Mouse (Mus musculus) intestine, embryonic 15.5 days (tissue): ENCODE results near the gene Fgfr4. TPM values are rescaled to one million over a fixed set of nuclear protein-coding genes. Genes with fewer than 3 reads are reported as not detected.
"Not testable (repeated sequence)": the region's sequence is repeated elsewhere in the genome, so short reads cannot be mapped to it uniquely, and the experiment has no call there.

ENCODE experiments used
- ATAC-seq: fragments of 200-750 bp; cut with Nextera tagmentation; 2 replicates; pipeline ENCODE4 v1.8.0; 2017; ENCODE audit warnings: moderate TSS enrichment, moderate library complexity
- H3K27ac ChIP-seq: fragments of 300-500 bp; sonication (generic); 2 replicates; pipeline ENCODE4 v1.5.1; 2015; ENCODE audit warnings: mild to moderate bottlenecking, inconsistent platforms
- H3K27me3 ChIP-seq: fragments of 300-500 bp; sonication (generic); replicated peaks from 2 replicates; pipeline ENCODE4 v1.6.1; 2015; ENCODE audit warnings: inconsistent platforms
- H3K36me3 ChIP-seq: fragments of 300-500 bp; sonication (generic); 2 replicates; pipeline ENCODE4 v1.6.1; 2015; ENCODE audit warnings: inconsistent platforms
- H3K4me1 ChIP-seq: fragments of 300-500 bp; sonication (generic); replicated peaks from 2 replicates; pipeline ENCODE4 v1.6.1; 2015; ENCODE audit warnings: inconsistent platforms
- H3K4me2 ChIP-seq: fragments of 300-500 bp; sonication (generic); replicated peaks from 2 replicates; pipeline ENCODE4 v1.6.1; 2015; ENCODE audit warnings: mild to moderate bottlenecking, inconsistent platforms
- H3K4me3 ChIP-seq: fragments of 300-500 bp; sonication (generic); replicated peaks from 2 replicates; pipeline ENCODE4 v1.5.1; 2015; ENCODE audit warnings: inconsistent platforms
- H3K9ac ChIP-seq: fragments of 300-500 bp; sonication (generic); 2 replicates; pipeline ENCODE4 v1.6.1; 2015; ENCODE audit warnings: inconsistent platforms
- H3K9me3 ChIP-seq: fragments of 300-500 bp; sonication (generic); 2 replicates; pipeline ENCODE4 v1.6.1; 2016; ENCODE audit warnings: inconsistent platforms
- WGBS: fragments of 180-500 bp; shearing (Covaris S2); methylation state at CpG from one replicate; pipeline ENCODE4 v1.1.7; 2015; 5-methylcytosine and 5-hydroxymethylcytosine counted together
- polyA plus RNA-seq: library from polyadenylated mRNA; unstranded; fragments of >200 nt; fragmentation: Nextera tagmentation; extraction: Ambion mirVana; gene quantifications from 2 replicates; pipeline ENCODE4 v1.2.1, GENCODE M21; 2015

Gene Fgfr4
- polyA plus RNA-seq, 1 experiment from 2014 or later: 14.2 TPM

DNA sequence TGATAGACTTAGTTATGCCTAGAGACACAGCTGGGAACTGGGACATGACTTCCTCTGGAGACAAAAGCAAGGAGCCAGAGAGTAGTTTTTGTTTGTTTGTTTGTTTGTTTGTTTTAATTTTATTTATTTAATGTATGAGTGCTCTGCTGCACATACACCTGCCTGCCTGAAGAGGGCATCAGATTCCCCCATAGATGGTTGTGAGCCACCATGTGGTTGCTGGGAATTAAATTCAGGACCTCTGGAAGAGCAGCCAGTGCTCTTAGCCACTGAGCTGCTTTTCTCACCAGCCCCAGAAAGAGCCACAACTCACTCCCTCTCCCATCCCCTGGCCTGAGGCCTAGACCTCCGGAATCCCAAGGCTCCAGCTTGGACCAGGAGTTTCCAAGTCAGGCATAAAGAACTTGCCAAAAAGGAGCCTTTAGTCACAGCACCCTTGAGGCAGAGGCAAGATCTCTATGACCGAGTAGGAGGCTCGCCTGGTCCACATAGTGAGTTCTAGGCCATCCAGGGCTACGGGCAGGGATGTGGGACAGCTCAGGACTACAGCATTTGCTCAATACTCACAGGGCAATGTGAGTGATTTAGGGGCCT, 25.6 kb downstream of the Fgfr4 start:
- Histone ChIP-seq H3K4me3 (no peak overlapping the region), H3K36me3 (no peaks in the 10 kb centered on the region), H3K27ac (no peak overlapping the region), H3K4me2 (no peak overlapping the region), H3K9ac (no peak overlapping the region), H3K4me1 (no peaks in the 10 kb centered on the region), H3K9me3 (no peaks in the 10 kb centered on the region), H3K27me3 (no peaks in the 10 kb centered on the region)
- WGBS: 58% methylated on average over 4 of the region's 4 CpGs
- ATAC-seq: no peak

DNA sequence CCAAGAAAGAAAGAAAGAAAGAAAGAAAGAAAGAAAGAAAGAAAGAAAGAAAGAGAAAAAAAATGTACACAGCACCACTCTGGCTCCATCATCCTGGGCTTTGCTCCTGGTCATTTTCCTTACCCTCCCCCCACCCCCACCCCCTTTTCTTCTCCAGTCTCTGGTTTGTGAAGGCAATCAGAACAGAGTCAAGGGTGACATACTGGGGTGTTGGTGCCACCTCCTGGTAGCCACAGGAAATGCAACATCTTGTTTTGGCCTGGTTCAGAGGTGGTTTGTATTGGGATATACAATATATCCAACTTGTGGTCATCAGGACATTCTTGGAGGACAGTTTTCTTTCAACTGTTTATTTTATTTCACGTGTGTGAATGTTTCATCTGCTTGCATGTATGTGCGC, 26.1 kb downstream of the Fgfr4 start:
- 36% methylated on average over 2 of the region's 2 CpGs for WGBS
- peak; percentile 22; the same call in 1 of the 2 replicates for ATAC-seq

DNA sequence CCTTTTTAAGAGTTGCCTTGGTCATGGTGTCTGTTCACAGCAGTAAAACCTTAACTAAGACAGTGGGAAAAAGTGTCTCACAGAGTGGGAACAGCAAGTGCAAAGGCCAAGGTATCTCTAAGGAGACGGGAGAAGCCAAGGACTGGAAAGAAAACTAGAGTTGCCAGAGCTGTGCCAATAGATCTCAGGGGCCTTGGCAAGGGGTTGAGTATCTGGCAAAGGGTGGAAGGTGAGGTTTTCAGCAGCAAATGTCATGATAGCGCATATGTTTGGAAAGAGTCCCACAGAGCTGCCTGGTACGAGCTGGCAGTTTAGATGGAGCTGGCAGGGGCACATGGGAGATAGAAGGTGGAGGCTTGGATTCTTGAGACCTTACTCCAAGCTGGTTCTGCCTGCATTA, 27.2 kb downstream of the Fgfr4 start:
- no peaks in the 10 kb centered on the region for H3K36me3 ChIP-seq
- no peaks in the 10 kb centered on the region for H3K4me1 ChIP-seq
- no peaks in the 10 kb centered on the region for H3K27me3 ChIP-seq
- WGBS: 92% methylated on average over 3 of the region's 3 CpGs
- H3K9ac ChIP-seq: no peak overlapping the region
- no peak overlapping the region for H3K4me3 ChIP-seq
- no peak overlapping the region for H3K27ac ChIP-seq
- ATAC-seq: no peak
- no peaks in the 10 kb centered on the region for H3K9me3 ChIP-seq
- H3K4me2 ChIP-seq: no peak overlapping the region

More for the DNA sequence above, 26.1 kb downstream of the Fgfr4 start:
- Histone ChIP-seq H3K4me1 (no peaks in the 10 kb centered on the region), H3K27ac (no peak overlapping the region), H3K4me2 (no peak overlapping the region), H3K27me3 (no peaks in the 10 kb centered on the region), H3K9ac (no peak overlapping the region), H3K9me3 (no peaks in the 10 kb centered on the region), H3K36me3 (no peaks in the 10 kb centered on the region), H3K4me3 (no peak overlapping the region)

GRCm38 (mm10) chr13:55181786-55182172, 29.3 kb downstream of the Fgfr4 start:
- H3K36me3 ChIP-seq: no peaks in the 10 kb centered on the region
- H3K4me2 ChIP-seq: peak overlapping the region; percentile 62
- peak overlapping the region; percentile 29 for H3K4me3 ChIP-seq
- H3K9ac ChIP-seq: no peak overlapping the region
- H3K27me3 ChIP-seq: no peaks in the 10 kb centered on the region
- 71% methylated on average over 2 of the region's 2 CpGs for WGBS
- peak; percentile 11; the same call in 1 of the 2 replicates for ATAC-seq
- no peaks in the 10 kb centered on the region for H3K9me3 ChIP-seq
- H3K4me1 ChIP-seq: no peaks in the 10 kb centered on the region
- no peak overlapping the region for H3K27ac ChIP-seq

GRCm38 (mm10) chr13:55182173-55182894, 29.9 kb downstream of the Fgfr4 start:
- peak overlapping the region; percentile 37 for H3K9ac ChIP-seq

GRCm38 (mm10) chr13:55183382-55183781, 30.9 kb downstream of the Fgfr4 start:
- H3K4me3 ChIP-seq: no peak overlapping the region
- H3K4me1 ChIP-seq: no peaks in the 10 kb centered on the region
- no peak overlapping the region for H3K4me2 ChIP-seq
- no peaks in the 10 kb centered on the region for H3K9me3 ChIP-seq
- H3K27me3 ChIP-seq: no peaks in the 10 kb centered on the region
- 74% methylated on average over 6 of the region's 6 CpGs for WGBS
- H3K9ac ChIP-seq: no peak overlapping the region
- no peak; the same call in 1 of the 2 replicates for ATAC-seq
- no peaks in the 10 kb centered on the region for H3K36me3 ChIP-seq
- H3K27ac ChIP-seq: no peak overlapping the region

More at GRCm38 (mm10) chr13:55182173-55182894, 29.9 kb downstream of the Fgfr4 start:
- ATAC-seq: peak; percentile 94
- 4% methylated on average over 23 of the region's 23 CpGs for WGBS
- Histone ChIP-seq H3K4me3 (peak overlapping the region; percentile 29), H3K9me3 (no peaks in the 10 kb centered on the region), H3K36me3 (no peaks in the 10 kb centered on the region), H3K4me1 (no peaks in the 10 kb centered on the region), H3K27ac (peak overlapping the region; percentile 85), H3K4me2 (peak overlapping the region; percentile 62), H3K27me3 (no peaks in the 10 kb centered on the region)

DNA sequence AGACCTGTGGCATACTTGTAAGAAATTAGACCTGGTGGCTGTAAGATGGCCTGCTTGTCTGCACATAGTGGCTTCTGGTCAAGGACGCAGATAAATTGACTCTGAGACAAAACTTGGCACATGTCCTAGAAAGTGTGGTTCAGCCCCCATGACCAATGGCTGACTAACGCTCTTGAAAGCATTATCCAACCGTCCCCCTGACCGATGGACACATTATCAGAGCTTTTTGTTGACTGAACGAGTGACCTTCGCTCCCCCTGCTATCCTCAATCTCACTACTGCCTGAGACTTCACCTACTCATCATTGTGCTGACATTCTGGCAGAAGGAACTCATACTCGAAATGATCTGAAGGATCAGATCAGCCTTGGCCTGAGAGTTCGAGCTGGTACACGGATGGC, 34.6 kb downstream of the Fgfr4 start:
- not testable (repeated sequence) for H3K27ac ChIP-seq, H3K9me3 ChIP-seq, H3K4me2 ChIP-seq, H3K36me3 ChIP-seq, H3K27me3 ChIP-seq, ATAC-seq, H3K4me3 ChIP-seq, H3K9ac ChIP-seq
- H3K4me1 ChIP-seq: peaks cover 13% of the 10 kb centered on the region
- 22% methylated on average over 6 of the region's 9 CpGs for WGBS

GRCm38 (mm10) chr13:55189531-55190107, 37.2 kb downstream of the Fgfr4 start:
- Histone ChIP-seq H3K27ac (peak overlapping the region; percentile 94), H3K36me3 (no peaks in the 10 kb centered on the region), H3K27me3 (no peaks in the 10 kb centered on the region), H3K4me3 (peak overlapping the region; percentile 41), H3K9ac (peak overlapping the region; percentile 48), H3K4me2 (peak overlapping the region; percentile 79), H3K4me1 (peaks cover 13% of the 10 kb centered on the region), H3K9me3 (no peaks in the 10 kb centered on the region)
- 2% methylated on average over 12 of the region's 12 CpGs for WGBS
- ATAC-seq: peak; percentile 82

DNA sequence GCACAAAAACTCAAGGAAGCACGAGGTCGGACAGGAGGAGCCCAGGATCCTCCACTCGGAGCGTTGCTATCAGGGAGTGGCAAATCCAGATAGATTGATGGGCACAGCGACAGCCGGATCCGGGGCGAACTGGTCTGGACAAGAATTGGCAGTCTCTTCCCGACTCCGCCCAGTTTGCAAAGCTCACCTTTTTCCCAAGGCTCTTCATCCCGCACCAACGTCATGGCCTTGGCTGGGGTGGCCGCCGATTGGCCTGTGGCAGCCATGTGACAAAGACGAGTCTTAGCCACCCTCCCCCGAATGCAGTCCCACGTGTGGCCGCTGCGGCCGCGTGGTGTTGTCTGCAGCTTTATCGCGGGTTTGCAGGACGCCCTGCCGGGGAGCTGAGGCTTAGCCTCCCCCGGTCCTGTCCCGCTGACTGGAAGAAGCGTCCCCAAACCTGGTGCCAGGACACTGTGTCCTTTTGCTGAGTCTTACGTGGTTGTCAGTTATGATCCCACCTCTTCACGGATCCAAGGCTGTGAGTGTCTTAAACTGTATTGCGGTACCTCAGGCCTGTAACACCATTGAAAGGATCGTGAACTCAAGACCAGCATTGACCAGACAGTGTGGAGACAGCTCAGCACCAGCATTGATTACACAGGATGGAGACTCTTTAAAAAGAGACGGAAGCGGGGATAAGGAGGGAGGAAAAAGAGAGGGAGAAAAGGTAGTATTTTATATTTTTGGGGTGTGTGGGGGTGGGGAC, 37.9 kb downstream of the Fgfr4 start:
- H3K36me3 ChIP-seq: no peaks in the 10 kb centered on the region
- peak overlapping the region; percentile 94 for H3K27ac ChIP-seq
- H3K4me1 ChIP-seq: peaks cover 13% of the 10 kb centered on the region
- H3K4me2 ChIP-seq: peak overlapping the region; percentile 79
- H3K27me3 ChIP-seq: no peaks in the 10 kb centered on the region
- ATAC-seq: peak; percentile 99
- 1% methylated on average over 34 of the region's 34 CpGs for WGBS
- no peaks in the 10 kb centered on the region for H3K9me3 ChIP-seq
- peak overlapping the region; percentile 48 for H3K9ac ChIP-seq
- H3K4me3 ChIP-seq: peak overlapping the region; percentile 41

- Histone ChIP-seq H3K9ac (no peak overlapping the region), H3K4me3 (no peak overlapping the region), H3K4me1 (peaks cover 13% of the 10 kb centered on the region), H3K9me3 (no peaks in the 10 kb centered on the region), H3K27me3 (no peaks in the 10 kb centered on the region), H3K27ac (no peak overlapping the region), H3K36me3 (no peaks in the 10 kb centered on the region), H3K4me2 (no peak overlapping the region)
- WGBS: 81% methylated on average over 5 of the region's 5 CpGs
- no peak for ATAC-seq
These were observed 39.1 kb downstream of the Fgfr4 start for GRCm38 (mm10) chr13:55191535-55191934.

GRCm38 (mm10) chr13:55202758-55203157, 50.3 kb downstream of the Fgfr4 start:
- H3K27me3 ChIP-seq, ATAC-seq, H3K27ac ChIP-seq, H3K4me1 ChIP-seq, H3K9ac ChIP-seq, H3K4me3 ChIP-seq, H3K36me3 ChIP-seq, H3K4me2 ChIP-seq, H3K9me3 ChIP-seq: not testable (repeated sequence)
- 81% methylated on average over 4 of the region's 4 CpGs for WGBS

DNA sequence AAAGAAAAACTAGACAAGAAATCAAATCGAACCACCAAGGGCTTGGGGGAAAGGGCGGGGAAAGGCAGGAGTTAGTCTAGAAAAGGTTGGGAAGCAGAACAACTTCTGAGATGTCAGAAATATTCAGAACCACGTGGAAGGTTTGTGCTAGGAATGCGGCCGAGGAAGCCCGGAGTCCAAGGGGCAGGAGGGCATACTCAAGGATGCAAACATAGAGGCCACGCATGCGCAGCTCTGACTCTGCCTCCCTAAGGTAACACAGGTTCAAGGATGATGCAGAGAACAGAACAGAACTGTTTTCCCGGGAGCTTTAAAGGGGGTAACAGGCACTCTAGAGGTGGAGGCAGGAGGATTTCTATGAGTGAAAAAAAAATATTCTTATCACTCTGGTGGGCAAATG, 51.3 kb downstream of the Fgfr4 start:
- Histone ChIP-seq H3K36me3 (no peaks in the 10 kb centered on the region), H3K27me3 (no peaks in the 10 kb centered on the region), H3K4me3 (no peak overlapping the region), H3K4me1 (no peaks in the 10 kb centered on the region), H3K4me2 (no peak overlapping the region), H3K27ac (no peak overlapping the region), H3K9ac (no peak overlapping the region), H3K9me3 (no peaks in the 10 kb centered on the region)
- WGBS: 61% methylated on average over 9 of the region's 9 CpGs
- ATAC-seq: no peak
